Mouse (Mus musculus) G1E (cell line): ENCODE measurements at regions not wholly inside any gene's neighbourhood (a gene's known extent, or its start where the extent isn't known, plus 50 kb on each side); places are given as distances from the start of the nearest gene placed in this dataset.
"Not testable (repeated sequence)": the region's sequence is repeated elsewhere in the genome, so short reads cannot be mapped to it uniquely, and the experiment has no call there.

Source experiments
- CTCF ChIP-seq: IDR thresholded peaks from 2 replicates; pipeline ENCODE4 v1.5.1; 2012; ENCODE audit warnings: low read depth, low read length, inconsistent platforms, mixed read lengths
- GATA1 ChIP-seq: IDR thresholded peaks from 2 replicates; pipeline ENCODE4 v1.6.1; 2012; ENCODE audit warnings: borderline replicate concordance, low read length, inconsistent platforms, mixed read lengths
- GATA2 ChIP-seq: IDR thresholded peaks from 2 replicates; pipeline ENCODE4 v1.6.1; 2012; ENCODE audit warnings: low read depth, low read length, inconsistent platforms, borderline replicate concordance
- TAL1 ChIP-seq: conservative IDR thresholded peaks from 2 replicates; pipeline ENCODE4 v1.6.1; 2012; ENCODE audit warnings: low read depth, low read length, inconsistent platforms, mixed read lengths

DNA sequence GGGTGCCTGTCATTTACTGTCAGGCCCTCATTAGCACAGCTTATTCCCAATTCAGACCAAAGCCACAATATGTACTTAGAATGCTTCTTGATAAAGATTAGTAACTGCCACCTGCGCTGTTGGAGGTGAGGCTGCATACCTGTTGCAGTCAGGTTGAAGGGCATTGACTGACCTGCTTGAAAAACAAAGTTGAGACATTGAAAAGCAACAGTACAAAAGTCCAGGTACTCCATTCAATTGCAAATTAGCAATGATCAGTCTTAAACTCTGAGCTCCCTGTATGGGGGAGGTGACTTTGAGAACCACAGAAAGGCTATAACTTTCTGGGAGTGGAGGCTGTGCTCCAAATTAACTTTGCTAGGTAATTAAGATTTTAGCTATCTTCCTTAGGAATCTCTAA, 212.8 kb upstream of the Chordc1 start:
- TF ChIP-seq CTCF, TAL1, GATA2, GATA1: not testable (repeated sequence)
